Mouse (Mus musculus) layer of hippocampus, adult 2 months (tissue): ENCODE data around the gene Foxn3. TPM values are rescaled to one million over a fixed set of nuclear protein-coding genes. Genes with fewer than 3 reads are reported as not detected.

Experiments used
- DNase-seq, 2 experiments: peaks; one replicate each; pipeline ENCODE4 v3.0.0; 2022; ENCODE audit warnings: low spot score in 2 of 2
- H3K27ac ChIP-seq: fragments of 200-600 bp; 2 replicates; pipeline ENCODE4 v1.8.1; 2022
- H3K4me3 ChIP-seq: fragments of 200-600 bp; 2 replicates; pipeline ENCODE4 v1.8.1; 2022; ENCODE audit warnings: mild to moderate bottlenecking
- CTCF ChIP-seq: fragments of 200-600 bp; conservative IDR thresholded peaks from 2 replicates; pipeline ENCODE4 v1.8.1; 2022; ENCODE audit warnings: antibody characterized with exemption, mild to moderate bottlenecking, moderate library complexity
- total RNA-seq, 2 experiments: library from RNA; stranded (reverse); gene quantifications; 2 replicates each; pipeline ENCODE4 v1.2.3; 2021

Foxn3 gene
- total RNA-seq, 2 experiments from 2014 or later, result 45.9 to 53.7 TPM

DNA sequence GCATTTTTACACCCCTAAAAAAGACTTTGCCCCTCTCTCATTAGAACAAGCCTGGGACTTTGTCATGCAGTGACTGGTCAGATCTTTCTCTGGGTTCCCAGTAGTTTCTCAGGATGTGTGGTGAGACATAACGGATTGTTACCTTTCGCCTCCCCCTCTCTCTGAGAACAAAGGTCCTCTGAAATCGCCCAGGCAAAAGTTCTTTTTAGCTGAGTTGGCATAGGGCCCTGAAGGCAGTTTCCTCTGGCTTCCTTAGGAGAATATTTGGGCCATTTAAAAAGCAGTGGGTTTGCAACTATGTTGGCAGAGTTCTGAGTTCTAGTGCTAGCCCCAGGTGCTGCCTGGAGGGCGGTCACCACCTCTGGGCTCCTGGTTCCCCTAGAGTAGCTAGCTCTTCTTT, 4.9 kb downstream of the Foxn3 start:
- no peak overlapping the region for H3K4me3 ChIP-seq
- no peak for DNase-seq
- H3K27ac ChIP-seq, result no peak overlapping the region
- TF ChIP-seq CTCF, result no peak

- H3K4me3 ChIP-seq, result no peak overlapping the region
- no peak for TF ChIP-seq CTCF
- H3K27ac ChIP-seq, result no peak overlapping the region
- no peak for DNase-seq
Measured at GRCm38 (mm10) chr12:99557498-99557897, 5.9 kb downstream of the Foxn3 start.

GRCm38 (mm10) chr12:99550629-99551028, 12.8 kb downstream of the Foxn3 start:
- H3K27ac ChIP-seq, result no peak overlapping the region
- peak; percentile 52 for TF ChIP-seq CTCF
- no peak for DNase-seq
- no peak overlapping the region for H3K4me3 ChIP-seq

DNA sequence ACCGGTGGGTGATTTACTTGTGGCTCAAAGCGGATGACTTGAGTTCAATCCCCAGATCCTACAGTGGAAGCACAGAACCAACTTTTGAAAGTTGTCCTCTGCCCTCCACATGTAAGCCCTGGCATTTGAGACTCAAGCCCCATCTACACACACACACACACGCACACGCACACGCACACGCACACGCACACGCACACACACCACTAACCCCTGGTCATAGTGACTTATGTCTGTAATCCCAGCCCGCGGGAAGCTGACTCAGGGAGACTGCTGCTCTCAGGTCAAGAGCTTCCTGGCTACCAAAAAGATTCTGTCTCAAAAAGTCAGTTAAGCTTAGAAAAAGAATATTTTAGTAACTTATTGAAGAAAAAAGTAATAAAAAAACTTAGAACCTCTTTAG, 13.6 kb downstream of the Foxn3 start:
- no peak for DNase-seq
- no peak overlapping the region for H3K27ac ChIP-seq
- H3K4me3 ChIP-seq, result no peak overlapping the region
- no peak for TF ChIP-seq CTCF

GRCm38 (mm10) chr12:99548419-99548818, 15.0 kb downstream of the Foxn3 start:
- TF ChIP-seq CTCF, result no peak
- no peak overlapping the region for H3K27ac ChIP-seq
- no peak for DNase-seq
- H3K4me3 ChIP-seq, result no peak overlapping the region

DNA sequence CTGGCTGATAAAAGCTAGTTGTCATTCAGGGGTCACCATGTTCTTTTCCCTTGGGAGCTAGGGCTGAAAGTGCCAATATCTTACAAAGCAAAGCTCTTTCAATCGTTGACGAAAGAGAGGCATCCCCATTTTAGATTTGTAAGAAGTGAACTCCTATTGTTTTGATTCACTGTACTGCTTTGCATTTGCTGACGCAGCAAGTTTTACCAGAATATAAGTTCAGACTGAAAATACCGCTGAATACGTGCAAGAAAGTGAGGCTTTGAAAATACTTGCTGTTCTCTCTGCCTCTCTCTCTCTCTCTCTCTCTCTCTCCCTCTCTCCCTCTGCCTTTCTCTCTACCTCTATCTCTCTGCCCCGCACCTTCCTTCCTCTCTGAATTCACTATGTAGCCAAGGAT, 16.1 kb downstream of the Foxn3 start:
- DNase-seq, result no peak
- no peak overlapping the region for H3K4me3 ChIP-seq
- no peak for TF ChIP-seq CTCF

DNA sequence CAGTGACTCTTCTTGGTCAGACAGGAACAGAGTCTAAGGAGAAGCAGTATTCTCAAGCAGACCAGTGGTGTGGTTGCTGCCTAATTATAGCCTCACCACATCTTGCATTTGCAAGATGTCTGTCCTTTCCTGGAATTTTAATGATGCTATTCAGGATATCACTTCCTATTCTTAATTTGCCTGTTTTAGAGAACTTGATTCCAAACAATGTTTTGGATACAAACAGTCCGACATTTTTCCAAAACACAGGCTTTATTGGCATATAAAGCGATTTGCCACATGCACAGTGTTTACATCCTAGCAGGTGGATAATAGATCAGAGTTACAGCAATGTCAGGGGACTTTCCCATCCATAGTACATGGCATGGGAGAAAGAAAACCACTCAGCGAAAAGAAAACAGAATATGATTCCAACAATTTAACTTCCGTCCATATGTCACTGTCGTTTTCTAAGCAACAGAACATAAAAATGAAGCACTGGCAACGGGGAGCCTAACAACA, 18.1 kb downstream of the Foxn3 start:
- TF ChIP-seq CTCF, result no peak
- no peak overlapping the region for H3K4me3 ChIP-seq
- DNase-seq, result no peak
- no peak overlapping the region for H3K27ac ChIP-seq

More for the DNA sequence above, 16.1 kb downstream of the Foxn3 start:
- H3K27ac ChIP-seq, result no peak overlapping the region

DNA sequence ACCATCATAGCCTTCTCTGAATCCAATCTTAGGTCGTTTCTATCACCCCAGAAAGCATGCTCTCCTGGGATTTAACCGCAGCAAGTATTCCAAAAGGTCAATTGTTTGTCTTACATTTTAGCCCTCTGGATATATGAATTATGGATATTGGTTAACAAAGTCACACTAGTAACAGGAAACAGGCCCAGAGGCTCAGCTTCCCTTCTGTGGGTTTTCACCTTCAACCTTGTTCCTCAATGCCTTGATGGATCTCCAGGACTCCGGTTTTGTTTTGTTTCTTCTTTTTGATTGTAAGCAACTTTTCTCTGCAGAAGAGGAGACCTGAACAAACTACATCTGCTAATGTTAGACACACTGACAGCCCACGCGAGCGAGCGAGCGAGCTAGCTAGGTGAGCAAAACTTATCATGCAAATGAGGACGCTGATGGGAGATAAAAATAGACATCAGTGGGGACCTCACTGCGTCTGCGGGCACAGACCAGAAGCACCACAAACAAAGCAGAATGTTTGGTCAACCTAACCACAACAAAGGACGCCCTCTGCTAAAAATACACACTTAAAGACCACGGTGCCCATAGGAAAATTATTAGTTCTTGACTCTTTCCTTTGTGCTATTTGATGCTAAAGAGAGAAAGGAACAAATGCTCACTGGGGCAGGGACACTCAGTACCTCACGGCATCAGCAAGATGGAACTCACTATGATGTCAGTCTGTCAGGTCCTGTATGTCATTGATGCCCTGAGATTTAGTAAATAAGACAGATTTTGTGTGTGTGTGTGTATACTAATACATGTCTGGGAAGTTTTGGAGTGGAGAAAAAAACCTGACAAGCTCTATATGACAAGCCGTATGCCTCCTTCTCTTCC, 18.9 kb downstream of the Foxn3 start:
- TF ChIP-seq CTCF, result no peak
- H3K27ac ChIP-seq, result no peak overlapping the region
- no peak overlapping the region for H3K4me3 ChIP-seq
- no peak for DNase-seq

DNA sequence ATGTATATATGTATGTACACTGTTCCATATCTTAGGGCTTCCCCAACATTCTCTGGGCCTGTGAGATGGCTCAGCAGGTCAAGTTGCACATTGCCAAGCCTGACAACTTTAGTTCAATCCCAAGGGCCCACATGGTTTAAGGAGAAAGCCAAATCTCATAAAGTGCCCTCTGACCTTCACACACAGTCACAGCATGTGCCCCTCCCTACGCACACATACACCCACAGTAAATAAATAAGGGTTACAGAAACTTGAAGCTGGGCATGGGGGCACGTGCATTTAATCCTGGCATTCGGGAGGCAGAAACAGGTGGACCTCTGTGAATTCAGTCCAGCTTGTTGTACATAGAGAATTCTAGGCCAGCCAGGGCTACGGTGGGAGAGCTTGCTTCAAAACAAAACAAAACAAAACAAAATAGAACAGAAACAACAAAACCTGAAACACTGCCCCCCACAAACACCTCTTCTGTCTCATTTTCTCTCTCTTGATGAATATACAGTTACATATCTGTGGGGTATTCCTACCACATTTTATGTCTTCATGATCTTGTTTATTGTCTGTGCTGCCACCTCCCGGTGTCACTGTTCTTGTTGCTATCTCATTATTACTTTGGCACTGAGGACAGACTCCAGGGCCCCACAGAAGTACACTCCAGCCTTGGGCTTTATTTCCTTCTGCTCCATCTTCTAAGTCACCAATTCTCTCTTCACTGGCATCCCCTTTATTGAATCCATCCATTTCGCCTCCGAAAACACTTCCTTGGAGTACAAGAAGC, 19.8 kb downstream of the Foxn3 start:
- Histone ChIP-seq H3K4me3 (no peak overlapping the region), H3K27ac (no peak overlapping the region)
- DNase-seq, result no peak
- peak; percentile 43 for TF ChIP-seq CTCF

GRCm38 (mm10) chr12:99540201-99540600, 23.2 kb downstream of the Foxn3 start:
- TF ChIP-seq CTCF, result no peak; the same call in 1 of the 2 replicates
- H3K4me3 ChIP-seq, result no peak overlapping the region
- H3K27ac ChIP-seq, result no peak overlapping the region
- no peak for DNase-seq

DNA sequence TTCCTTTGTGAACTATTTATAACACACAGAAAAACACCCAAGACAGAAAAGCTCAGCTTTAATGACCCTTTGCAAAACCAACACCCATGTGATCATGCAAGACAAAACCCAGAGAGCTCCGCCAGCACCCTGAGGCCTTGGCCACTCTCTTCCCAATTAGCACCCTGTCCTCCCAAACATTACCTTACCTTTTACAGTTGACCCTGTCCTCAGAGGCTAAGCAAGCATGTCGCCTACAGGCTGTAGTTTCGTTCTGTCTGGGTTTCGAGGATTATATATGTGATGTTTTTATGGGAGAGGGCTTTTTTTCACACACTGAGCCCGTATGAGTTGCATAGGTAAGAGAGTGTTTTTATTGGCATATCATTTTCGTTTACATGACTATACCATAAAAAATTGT, 26.1 kb downstream of the Foxn3 start:
- no peak overlapping the region for H3K4me3 ChIP-seq
- DNase-seq, result no peak
- TF ChIP-seq CTCF, result no peak

GRCm38 (mm10) chr12:99536426-99536825, 27.0 kb downstream of the Foxn3 start:
- Histone ChIP-seq H3K4me3 (no peak overlapping the region), H3K27ac (no peak overlapping the region)
- DNase-seq, result no peak
- TF ChIP-seq CTCF, result no peak

More for the DNA sequence above, 26.1 kb downstream of the Foxn3 start:
- H3K27ac ChIP-seq, result no peak overlapping the region

- no peak for TF ChIP-seq CTCF
- no peak overlapping the region for H3K27ac ChIP-seq
- no peak for DNase-seq
- H3K4me3 ChIP-seq, result no peak overlapping the region
Measured at GRCm38 (mm10) chr12:99532342-99532741, 31.0 kb downstream of the Foxn3 start.
